Mouse (Mus musculus) cerebellum, adult 2 months (tissue): Measurements from ENCODE around the gene Trp53tg5. TPM values are rescaled to one million over a fixed set of nuclear protein-coding genes. Genes with fewer than 3 reads are reported as not detected.

Experiments used
- DNase-seq, 2 experiments: peaks; one replicate each; pipeline ENCODE4 v3.0.0; 2021
- H3K27ac ChIP-seq: fragments of 200-500 bp; 2 replicates; pipeline ENCODE4 v1.5.1; 2012; ENCODE audit warnings: low read length, control low read depth, inconsistent platforms; ENCODE audit not compliant: insufficient read depth
- H3K27me3 ChIP-seq: fragments of 200-500 bp; 2 replicates; pipeline ENCODE4 v1.6.1; 2012; ENCODE audit warnings: inconsistent platforms, mild to moderate bottlenecking, low read length, moderate library complexity; ENCODE audit not compliant: control insufficient read depth, insufficient read depth
- H3K4me1 ChIP-seq: fragments of 200-500 bp; 2 replicates; pipeline ENCODE4 v1.6.1; 2011; ENCODE audit warnings: low read length; ENCODE audit not compliant: control insufficient read depth, insufficient read depth
- H3K4me3 ChIP-seq: fragments of 200-500 bp; replicated peaks from 2 replicates; pipeline ENCODE3; 2011; ENCODE audit warnings: mild to moderate bottlenecking, low read depth, low read length, control low read depth; ENCODE audit not compliant: insufficient read depth
- CTCF ChIP-seq: fragments of 200-500 bp; IDR thresholded peaks from 2 replicates; pipeline ENCODE4 v1.5.1; 2011; ENCODE audit warnings: low read depth, mild to moderate bottlenecking, control low read depth, low read length, moderate library complexity, borderline replicate concordance; ENCODE audit not compliant: insufficient read depth
- POLR2A ChIP-seq: fragments of 200-500 bp; IDR thresholded peaks from 2 replicates; pipeline ENCODE4 v1.6.1; 2011; ENCODE audit warnings: low read length, control low read depth, borderline replicate concordance; ENCODE audit not compliant: insufficient read depth
- WGBS: fragments of 180-500 bp; shearing (Covaris S2); methylation state at CpG from one replicate; pipeline ENCODE4 v1.1.7; 2018; 5-methylcytosine and 5-hydroxymethylcytosine counted together
- polyA plus RNA-seq: library from polyadenylated mRNA; depleted of rRNA; stranded (reverse); fragments of >200 nt; gene quantifications from 2 replicates; pipeline ENCODE4 v1.2.3, GENCODE M21; 2012

The Trp53tg5 gene
- polyA plus RNA-seq, 1 experiment, result not detected

- Histone ChIP-seq H3K27ac (no peak overlapping the region), H3K27me3 (no peaks in the 10 kb centered on the region), H3K4me3 (no peak overlapping the region), H3K4me1 (peaks cover 5% of the 10 kb centered on the region; the same call in 1 of the 2 replicates)
- 70% methylated on average over 7 of the region's 7 CpGs for WGBS
- DNase-seq, result no peak
- no peak for TF ChIP-seq CTCF
- TF ChIP-seq POLR2A, result no peak
Observed at GRCm38 (mm10) chr2:164457942-164458341, 15.6 kb downstream of the Trp53tg5 start.

DNA sequence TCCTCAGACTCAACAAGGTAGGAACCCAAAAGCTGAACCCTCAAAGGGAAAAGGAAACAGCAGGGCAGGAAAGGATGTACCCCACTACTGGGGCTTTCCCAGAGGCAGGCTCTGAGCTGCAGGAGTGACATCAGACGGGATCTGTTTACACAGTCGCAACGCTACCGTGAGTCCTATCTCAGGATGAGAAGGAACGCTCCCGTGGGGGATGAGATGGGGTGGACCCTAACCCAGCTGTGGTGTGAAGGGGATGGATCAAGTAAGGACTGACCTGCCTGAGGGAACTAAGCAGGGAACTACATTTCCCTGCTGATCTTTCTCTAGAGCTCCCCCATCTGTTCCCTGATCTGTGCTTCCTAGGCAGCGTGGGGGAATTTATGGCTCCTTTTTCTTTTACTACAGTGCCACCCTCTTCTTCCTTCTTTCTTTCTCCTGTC lies 16.6 kb downstream of the Trp53tg5 start, which contains the start of gene Sys1:
Gene Sys1 (plus strand): TSS at position 101 of the 437 bp plus-strand sequence.
- no peak for DNase-seq
- TF ChIP-seq POLR2A, result no peak
- no peak for TF ChIP-seq CTCF
- Histone ChIP-seq H3K27me3 (no peaks in the 10 kb centered on the region), H3K4me3 (peak within 1 kb of the TSS; percentile 1), H3K27ac (no peak within 1 kb of the TSS), H3K4me1 (no peaks in the 10 kb centered on the region; the same call in 1 of the 2 replicates)
- 4% methylated on average over 7 of the region's 7 CpGs for WGBS

DNA sequence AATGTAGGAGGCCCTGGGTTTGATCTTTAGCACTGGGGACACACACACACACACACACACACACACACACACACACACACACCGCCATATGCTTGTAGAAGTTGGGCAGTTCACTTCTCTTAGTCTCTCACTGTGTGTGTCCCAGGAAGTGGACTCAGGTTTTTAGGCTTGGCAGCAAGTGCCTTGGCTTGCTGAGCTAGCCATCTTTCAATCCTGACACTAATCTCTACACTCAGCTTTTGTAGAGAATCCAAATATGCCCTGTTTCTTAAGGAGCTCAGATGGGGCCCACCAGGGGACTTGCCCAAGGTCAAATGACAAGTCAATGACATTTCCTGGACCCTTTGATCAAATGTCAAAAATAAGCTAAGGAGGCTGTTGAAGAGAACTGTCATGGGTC lies 17.1 kb downstream of the Trp53tg5 start:
- no peak overlapping the region for H3K27ac ChIP-seq

DNA sequence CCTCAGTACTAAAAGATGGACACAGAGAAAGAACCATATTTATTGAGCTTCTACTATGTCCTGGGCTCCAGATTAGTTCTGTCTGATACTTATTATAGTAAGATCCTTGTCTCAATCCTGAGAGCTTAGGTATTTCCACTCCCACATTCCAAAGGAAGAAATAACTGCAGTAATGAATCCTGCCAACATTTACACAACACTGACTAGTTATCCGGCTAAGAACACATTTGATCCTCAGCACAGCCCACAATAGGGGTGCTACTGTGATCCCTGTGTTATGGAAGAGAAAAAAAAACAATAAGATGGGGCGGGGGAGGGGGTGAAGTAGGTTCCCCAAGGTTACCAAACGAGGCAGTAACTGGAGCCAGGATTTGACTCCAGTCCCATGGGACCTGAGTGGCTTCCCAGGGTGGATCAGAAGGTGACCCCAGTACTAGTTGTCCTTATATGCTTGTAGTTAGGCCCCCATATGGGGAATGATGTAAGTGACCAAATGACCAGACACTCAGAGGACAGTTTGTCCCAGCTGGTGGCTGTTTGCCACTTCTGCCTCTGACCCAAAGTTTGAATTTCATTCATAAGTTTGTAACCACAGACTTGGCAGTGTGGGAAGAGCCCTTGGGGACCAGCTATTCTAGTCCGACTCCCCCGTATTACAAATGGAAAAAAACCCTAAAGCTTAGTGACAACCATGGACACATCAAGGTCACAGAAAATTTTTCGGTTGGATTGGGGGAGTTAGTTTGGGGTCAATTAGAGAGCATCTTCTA lies 17.9 kb downstream of the Trp53tg5 start:
- WGBS, result 61% methylated on average over 6 of the region's 6 CpGs
- DNase-seq, result no peak
- TF ChIP-seq POLR2A, result no peak
- no peak for TF ChIP-seq CTCF
- Histone ChIP-seq H3K27me3 (no peaks in the 10 kb centered on the region), H3K27ac (no peak overlapping the region), H3K4me3 (no peak overlapping the region), H3K4me1 (no peaks in the 10 kb centered on the region)

More for the DNA sequence above, 17.1 kb downstream of the Trp53tg5 start:
- TF ChIP-seq CTCF (no peak), POLR2A (no peak)
- 94% methylated on average over 1 of the region's 1 CpGs for WGBS
- DNase-seq, result no peak
- Histone ChIP-seq H3K4me3 (no peak overlapping the region), H3K27me3 (no peaks in the 10 kb centered on the region), H3K4me1 (no peaks in the 10 kb centered on the region)

DNA sequence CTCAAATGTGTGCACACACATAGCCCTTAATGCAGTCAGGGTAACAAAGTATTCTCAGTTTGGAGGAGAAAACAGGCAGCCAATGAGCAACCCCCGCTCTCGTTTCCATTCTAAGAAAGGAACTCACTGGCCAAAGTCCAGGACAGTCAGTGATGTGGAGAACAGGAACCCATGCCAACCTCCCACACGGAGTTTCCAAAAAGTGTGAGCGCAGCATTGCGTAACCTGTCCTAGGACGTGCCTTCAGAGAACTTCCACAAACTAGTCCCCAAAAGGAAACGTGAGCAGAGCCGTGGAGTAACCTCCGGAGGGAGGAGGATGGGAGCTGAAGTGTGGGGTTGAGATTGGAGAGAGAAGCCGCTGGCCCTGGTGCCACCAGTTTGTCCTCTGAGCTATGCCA lies 18.7 kb downstream of the Trp53tg5 start:
- no peak overlapping the region for H3K27ac ChIP-seq
- H3K27me3 ChIP-seq, result no peaks in the 10 kb centered on the region
- 45% methylated on average over 10 of the region's 10 CpGs for WGBS
- H3K4me1 ChIP-seq, result no peaks in the 10 kb centered on the region
- no peak for TF ChIP-seq CTCF
- no peak for TF ChIP-seq POLR2A
- H3K4me3 ChIP-seq, result no peak overlapping the region
- DNase-seq, result no peak

DNA sequence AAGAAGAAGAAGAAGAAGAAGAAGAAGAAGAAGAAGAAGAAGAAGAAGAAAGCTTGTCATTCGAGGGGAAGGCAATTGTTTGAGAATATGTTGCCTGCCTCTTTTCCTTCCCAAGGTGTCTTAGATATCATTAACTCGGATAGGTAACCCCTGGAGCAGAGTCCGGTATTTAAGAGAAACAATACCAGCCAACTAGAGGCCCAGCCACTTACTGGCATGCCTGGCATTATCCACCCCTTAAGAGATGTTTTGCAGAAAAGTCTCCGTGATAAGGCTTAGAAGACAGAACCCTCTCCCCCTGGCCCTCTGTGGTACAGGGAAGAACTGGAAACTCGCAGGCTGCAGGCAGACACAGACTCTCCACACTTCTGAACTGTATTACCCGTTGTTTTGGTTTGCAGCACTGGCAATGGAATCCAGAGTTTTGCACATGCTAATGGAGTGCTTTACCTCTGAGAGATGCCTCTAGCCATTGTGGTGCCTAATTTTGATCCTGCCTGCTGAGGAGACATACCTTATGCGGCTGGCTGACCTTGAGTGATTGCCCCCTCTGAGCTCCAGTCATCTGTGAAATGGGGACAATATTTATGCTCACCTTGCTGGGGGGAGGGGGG lies 19.5 kb downstream of the Trp53tg5 start:
- Histone ChIP-seq H3K27me3 (no peaks in the 10 kb centered on the region), H3K27ac (no peak overlapping the region), H3K4me3 (no peak overlapping the region), H3K4me1 (no peaks in the 10 kb centered on the region)
- TF ChIP-seq POLR2A (no peak), CTCF (no peak)
- 64% methylated on average over 7 of the region's 7 CpGs for WGBS
- DNase-seq, result no peak

- H3K4me3 ChIP-seq, result no peak overlapping the region
- no peaks in the 10 kb centered on the region for H3K27me3 ChIP-seq
- TF ChIP-seq POLR2A, result no peak
- no peak for TF ChIP-seq CTCF
- no peak overlapping the region for H3K27ac ChIP-seq
- DNase-seq, result no peak
- no peaks in the 10 kb centered on the region for H3K4me1 ChIP-seq
- 78% methylated on average over 14 of the region's 14 CpGs for WGBS
Observed at GRCm38 (mm10) chr2:164453047-164453757, 20.3 kb downstream of the Trp53tg5 start.
